Mouse (Mus musculus) embryonic fibroblast, embryonic 13.5 days (primary cell): Measurements from ENCODE around the gene Adk.

Experiments
- CTCF ChIP-seq: IDR thresholded peaks from 2 replicates; pipeline ENCODE4 v1.5.1; 2011; ENCODE audit warnings: mild to moderate bottlenecking, control low read depth, low read length, moderate library complexity, borderline replicate concordance; ENCODE audit not compliant: insufficient read depth
- POLR2A ChIP-seq: IDR thresholded peaks from 2 replicates; pipeline ENCODE4 v1.6.1; 2011; ENCODE audit warnings: low read depth, mild to moderate bottlenecking, control low read depth, low read length, moderate library complexity

- TF ChIP-seq POLR2A: no peak
- no peak for TF ChIP-seq CTCF
Observed at GRCm38 (mm10) chr14:21039077-21039476, 13.3 kb upstream of the Adk start.
